ENCODE assay signal across 17 mouse cellular contexts in the genomic region with DNA sequence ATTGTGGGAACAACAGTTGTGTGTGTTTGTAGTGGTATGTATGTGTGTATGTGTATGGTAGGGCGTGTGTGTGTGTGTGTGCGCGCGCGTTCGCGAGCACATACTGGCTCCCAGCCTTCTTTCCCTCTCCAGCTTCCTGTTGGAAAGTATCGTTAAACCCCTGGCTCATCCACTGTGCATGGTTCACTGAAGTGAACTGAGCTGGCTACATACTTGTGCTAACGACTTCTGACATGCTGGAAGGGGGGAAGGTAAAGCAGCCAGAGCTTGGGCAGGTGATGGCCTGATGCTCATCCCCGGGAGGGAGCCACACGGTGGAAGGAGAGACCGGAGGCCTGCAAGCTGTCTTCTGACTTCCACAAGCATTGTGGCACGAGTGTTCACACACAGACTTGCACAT. TPM values are rescaled to one million over a fixed set of nuclear protein-coding genes. Genes with fewer than 3 reads are reported as not detected.
"Had no signal": no experiment of that assay in that cellular context is flagged by ENCODE, and none has a peak within 500 bp of the region (broad histone marks: within the 10 kb centered on the region; RNA-seq: fewer than 3 reads in every experiment).

No protein-coding gene starts in this region.

- H3K4me3 ChIP-seq: layer of hippocampus, adult 2 months; midbrain, embryonic 12.5 days; midbrain, embryonic 15.5 days; neural tube, embryonic 13.5 days had no signal

- ATAC-seq: liver, postnatal 0 days; lung, postnatal 0 days; midbrain, embryonic 15.5 days had no signal

- H3K9ac ChIP-seq: liver, embryonic 14.5 days; liver, postnatal 0 days; lung, embryonic 14.5 days; midbrain, embryonic 12.5 days; midbrain, embryonic 15.5 days; neural tube, embryonic 13.5 days had no signal

- H3K4me2 ChIP-seq: liver, embryonic 11.5 days; lung, embryonic 14.5 days; midbrain, embryonic 12.5 days; midbrain, embryonic 15.5 days; neural tube, embryonic 13.5 days had no signal

- H3K27ac ChIP-seq: kidney, postnatal 0 days; layer of hippocampus, adult 2 months; liver, embryonic 14.5 days; macrophage; midbrain, embryonic 12.5 days; midbrain, embryonic 15.5 days; neural tube, embryonic 13.5 days had no signal

- H3K36me3 ChIP-seq: midbrain, embryonic 12.5 days; midbrain, embryonic 15.5 days; neural tube, embryonic 13.5 days had no signal

- H3K9me3 ChIP-seq: midbrain, embryonic 12.5 days; midbrain, embryonic 15.5 days; neural tube, embryonic 13.5 days had no signal

- H3K27me3 ChIP-seq: midbrain, embryonic 12.5 days; midbrain, embryonic 15.5 days; neural tube, embryonic 13.5 days had no signal

- DNase-seq: kidney, adult 2 months; kidney, postnatal 25 days; layer of hippocampus, adult 9-11 months; liver, postnatal 0 days; lung, embryonic 14.5 days; thymus, adult 18-20 months; thymus, postnatal 36 days had no signal

RNA-seq across cellular contexts. Expression of gene Megf6, which starts 40.9 kb away (rescaled TPM):
- total RNA-seq: neutrophil, adult 5-6 weeks had no signal
- polyA plus RNA-seq: macrophage had no signal
